Mouse (Mus musculus) megakaryocyte, embryonic 14.5 days (primary cell): ENCODE data around the gene Ccn1.

Experiments used
- FLI1 ChIP-seq: IDR thresholded peaks from 2 replicates; pipeline ENCODE4 v1.6.1; 2012; ENCODE audit warnings: low read length, inconsistent platforms, mixed read lengths
- GATA1 ChIP-seq: IDR thresholded peaks from 3 replicates; pipeline ENCODE4 v1.6.1; 2012; ENCODE audit warnings: mixed read lengths, low read length, inconsistent platforms, borderline replicate concordance

GRCm38 (mm10) chr3:145684604-145685441 lies 35.0 kb upstream of the Ccn1 start:
- TF ChIP-seq GATA1, result no peak
- TF ChIP-seq FLI1, result no peak
